In the genomic region with DNA sequence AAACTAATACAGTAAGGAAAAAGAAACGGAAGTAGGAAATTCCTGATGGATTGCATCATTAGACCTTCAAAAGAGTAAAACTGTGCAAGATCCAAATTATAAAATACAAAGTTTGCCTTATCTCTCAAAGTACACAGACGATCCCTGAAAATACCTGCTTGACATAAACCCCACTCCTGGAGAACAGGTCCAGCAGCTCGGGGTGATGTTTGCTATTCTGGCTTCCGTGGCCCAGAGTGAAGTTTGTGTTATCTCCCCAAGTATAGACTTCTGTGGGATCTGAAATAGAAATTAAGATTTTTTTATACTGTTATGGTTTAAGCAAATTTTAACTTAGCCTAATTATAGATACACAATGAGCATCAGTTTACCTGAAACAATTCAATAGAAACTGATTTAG, we compare ENCODE assay signal across 27 mouse cellular contexts.
"Had no signal": no experiment of that assay in that cellular context is flagged by ENCODE, and none has a peak within 500 bp of the region (broad histone marks: within the 10 kb centered on the region; RNA-seq: fewer than 3 reads in every experiment).

No protein-coding gene starts in this region.

- H3K4me2 ChIP-seq: limb, embryonic 13.5 days; midbrain, embryonic 13.5 days; neural tube, embryonic 13.5 days; stomach, embryonic 15.5 days had no signal

- H3K9ac ChIP-seq: limb, embryonic 13.5 days; liver, embryonic 14.5 days; liver, postnatal 0 days; midbrain, embryonic 13.5 days; neural tube, embryonic 13.5 days; stomach, embryonic 15.5 days had no signal

- H3K4me3 ChIP-seq: layer of hippocampus, adult 2 months; limb, embryonic 10.5 days; limb, embryonic 13.5 days; megakaryocyte, embryonic 14.5 days; midbrain, embryonic 10.5 days; midbrain, embryonic 13.5 days; myocyte; neural tube, embryonic 13.5 days; stomach, embryonic 15.5 days had no signal

- DNase-seq: kidney, adult 2 months; kidney, postnatal 25 days; layer of hippocampus, adult 9-11 months; liver; liver, postnatal 0 days; lung, postnatal 14 days; retina, postnatal 1 day; right cerebral cortex, postnatal 25 days; spleen, adult 18-20 months; thymus, adult 2 months; thymus, postnatal 14 days; thymus, postnatal 4 days had no signal

- H3K27ac ChIP-seq: hindbrain, postnatal 0 days; kidney, postnatal 0 days; layer of hippocampus, adult 2 months; limb, embryonic 10.5 days; limb, embryonic 13.5 days; liver, embryonic 14.5 days; macrophage; midbrain, embryonic 10.5 days; midbrain, embryonic 13.5 days; neural tube, embryonic 13.5 days had no signal

- H3K4me1 ChIP-seq: limb, embryonic 10.5 days; limb, embryonic 13.5 days; midbrain, embryonic 10.5 days; neural tube, embryonic 13.5 days; stomach, embryonic 15.5 days had no signal

- ATAC-seq: hindbrain, postnatal 0 days; inflammation-experienced regulatory T-cells, adult 6 months; liver, postnatal 0 days; midbrain, embryonic 13.5 days; midbrain, embryonic 16.5 days had no signal

- H3K27me3 ChIP-seq: limb, embryonic 13.5 days; megakaryocyte, embryonic 14.5 days; midbrain, embryonic 13.5 days; neural tube, embryonic 13.5 days; stomach, embryonic 15.5 days had no signal

- H3K9me3 ChIP-seq: limb, embryonic 10.5 days; limb, embryonic 13.5 days; megakaryocyte, embryonic 14.5 days; midbrain, embryonic 10.5 days; midbrain, embryonic 13.5 days; neural tube, embryonic 13.5 days; stomach, embryonic 15.5 days had no signal
